Mouse (Mus musculus) R1 (cell line): Measurements from ENCODE around the gene Retreg1.
"Not testable (repeated sequence)": the region's sequence is repeated elsewhere in the genome, so short reads cannot be mapped to it uniquely, and the experiment has no call there.

ENCODE experiments used
- DNase-seq: peaks from one replicate; pipeline ENCODE4 v3.0.0-alpha.2; 2018; ENCODE audit warnings: low read depth, low spot score

Gene Retreg1

DNA sequence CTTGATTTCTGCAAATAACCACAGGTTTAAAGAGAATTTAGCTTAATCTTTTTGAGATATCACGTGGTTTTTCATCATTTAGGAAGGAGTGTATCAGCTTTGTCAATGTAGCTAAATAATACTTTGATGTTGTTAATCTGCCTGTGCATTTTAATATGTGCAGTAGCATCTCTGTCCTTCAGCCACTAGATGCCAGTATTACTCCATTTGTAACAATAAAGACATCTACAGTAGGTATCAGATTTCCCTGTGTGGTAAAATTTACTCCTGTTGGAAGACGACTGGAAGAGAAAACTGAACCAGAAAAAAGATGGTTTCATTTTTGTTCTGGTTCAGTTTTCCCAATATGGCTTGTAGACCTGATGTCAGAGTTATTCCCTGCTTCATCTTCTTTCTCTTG, 152.5 kb downstream of the Retreg1 start:
- DNase-seq: peak; percentile 38

DNA sequence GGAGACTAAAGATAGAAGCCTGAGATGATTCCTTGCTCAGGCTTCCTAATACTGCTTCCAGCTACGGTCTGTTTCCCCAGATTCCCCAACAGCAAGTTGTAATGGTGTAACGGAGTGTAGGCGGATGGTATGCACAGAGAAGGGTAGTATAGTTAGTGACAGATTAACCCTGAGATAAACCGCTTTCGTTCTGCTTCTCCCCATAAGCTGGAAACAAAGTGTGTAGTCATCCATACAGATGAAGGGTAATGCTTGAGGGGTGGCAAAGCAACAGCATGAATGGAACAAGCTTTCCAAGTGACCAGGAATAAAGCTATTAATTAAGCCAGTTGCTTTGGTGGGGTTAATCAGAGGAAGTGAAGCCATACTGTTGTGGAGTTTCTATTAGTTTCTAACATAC, 156.6 kb downstream of the Retreg1 start:
- DNase-seq: not testable (repeated sequence)

DNA sequence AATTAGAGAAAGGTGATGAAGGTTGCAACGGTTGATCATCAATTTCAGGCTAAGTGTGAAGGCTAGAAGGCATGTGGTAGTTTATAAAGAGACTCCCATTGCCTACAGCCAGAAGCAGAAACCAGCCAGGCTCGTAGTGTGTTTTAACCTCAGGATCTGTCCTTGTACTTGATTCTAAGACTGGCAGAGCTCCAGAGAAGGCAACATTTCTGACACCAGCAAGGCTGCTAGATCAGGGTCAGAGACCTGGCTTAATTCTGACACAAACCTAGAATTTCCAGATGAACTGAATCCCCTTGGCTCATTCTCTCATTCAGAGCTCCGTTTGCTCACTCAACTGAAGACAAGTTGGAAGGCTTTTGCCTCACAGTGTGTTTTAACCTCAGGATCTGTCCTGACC, 165.6 kb downstream of the Retreg1 start:
- no peak for DNase-seq

GRCm38 (mm10) chr15:26012891-26013290, 169.9 kb downstream of the Retreg1 start:
- no peak for DNase-seq

DNA sequence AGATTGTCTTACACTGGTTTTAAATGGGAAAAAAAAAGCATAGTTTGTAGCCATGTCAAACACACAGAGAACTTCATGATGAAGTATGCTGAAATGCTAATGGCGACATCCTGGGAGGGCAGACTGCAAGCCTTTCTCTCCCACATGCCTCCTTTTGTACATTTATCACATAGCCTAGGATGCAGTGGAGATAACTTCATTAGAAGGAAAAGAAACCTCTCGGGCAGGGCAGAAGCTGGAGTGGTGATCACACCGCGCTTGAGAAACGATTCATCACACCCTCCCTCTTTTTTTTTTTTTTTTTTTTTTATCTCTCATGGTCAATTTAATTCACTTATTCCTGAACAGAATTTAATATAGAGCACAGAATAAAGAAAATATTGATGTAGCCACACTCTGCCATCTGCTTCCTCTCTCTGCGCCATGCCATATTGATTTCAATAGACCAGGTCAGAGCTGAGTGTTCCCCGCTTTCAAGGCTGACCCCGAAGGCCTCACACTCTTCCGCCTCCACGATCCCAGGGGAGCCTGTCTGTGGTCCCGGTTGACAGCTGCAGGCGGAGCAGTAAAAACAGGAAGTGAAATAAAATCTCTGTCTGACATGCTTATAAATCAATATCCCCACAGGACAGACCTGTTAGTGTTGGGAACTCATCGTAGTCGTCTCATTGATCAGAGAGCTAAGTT, 173.1 kb downstream of the Retreg1 start:
- DNase-seq: no peak

DNA sequence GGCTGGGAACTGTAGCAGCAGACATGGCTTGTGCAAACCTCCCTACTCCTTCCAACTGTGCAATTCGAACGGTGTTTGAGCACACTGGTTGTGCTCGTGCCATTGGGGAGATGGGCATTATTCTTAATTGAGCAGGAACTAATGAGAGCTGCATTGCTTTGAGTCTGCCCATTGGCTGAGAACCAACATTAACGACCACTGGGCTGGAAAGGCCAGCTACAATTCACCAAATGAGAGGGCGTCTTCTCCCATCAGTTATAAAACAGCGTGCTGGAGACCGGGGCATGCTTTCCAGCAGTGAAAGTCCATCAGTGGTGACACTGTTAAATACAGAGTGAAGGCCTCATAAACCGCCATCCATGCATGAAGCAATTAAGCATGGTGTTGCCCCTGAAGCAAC, 178.7 kb downstream of the Retreg1 start:
- no peak for DNase-seq

DNA sequence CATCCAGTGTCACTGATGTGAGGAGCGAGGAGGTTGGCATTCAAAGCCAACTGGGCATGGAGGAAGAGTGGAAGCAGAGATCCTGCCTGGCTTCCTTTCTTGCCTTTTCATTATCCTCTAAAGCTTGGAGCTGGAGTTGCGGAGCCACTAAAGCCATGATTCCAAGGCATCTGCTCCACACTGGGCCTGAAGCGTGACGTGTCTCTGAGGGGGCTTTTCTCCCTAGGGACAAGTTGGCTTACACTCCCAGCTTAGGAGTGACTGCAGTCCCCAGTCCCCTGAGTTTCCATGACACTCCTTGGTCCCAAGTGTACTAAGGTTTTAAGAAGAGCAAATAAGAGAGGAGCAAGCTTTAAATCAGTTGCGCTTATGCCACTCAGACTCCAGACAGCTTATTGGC, 179.7 kb downstream of the Retreg1 start:
- no peak for DNase-seq
